Mouse (Mus musculus) frontal cortex, postnatal 25 days (tissue): ENCODE measurements at regions not wholly inside any gene's neighbourhood (a gene's known extent, or its start where the extent isn't known, plus 50 kb on each side); places are given as distances from the start of the nearest gene placed in this dataset.
A peak's percentile ranks its signal among the peaks of the same experiment; 100 is the strongest.

Source experiments
- DNase-seq, 2 experiments: peaks; one replicate each; pipeline ENCODE4 v3.0.0; 2022; ENCODE audit warnings: low spot score in 2 of 2

- no peak for DNase-seq
These were observed 417.6 kb downstream of the Cmpk2 start for GRCm38 (mm10) chr12:26886635-26887014.

DNA sequence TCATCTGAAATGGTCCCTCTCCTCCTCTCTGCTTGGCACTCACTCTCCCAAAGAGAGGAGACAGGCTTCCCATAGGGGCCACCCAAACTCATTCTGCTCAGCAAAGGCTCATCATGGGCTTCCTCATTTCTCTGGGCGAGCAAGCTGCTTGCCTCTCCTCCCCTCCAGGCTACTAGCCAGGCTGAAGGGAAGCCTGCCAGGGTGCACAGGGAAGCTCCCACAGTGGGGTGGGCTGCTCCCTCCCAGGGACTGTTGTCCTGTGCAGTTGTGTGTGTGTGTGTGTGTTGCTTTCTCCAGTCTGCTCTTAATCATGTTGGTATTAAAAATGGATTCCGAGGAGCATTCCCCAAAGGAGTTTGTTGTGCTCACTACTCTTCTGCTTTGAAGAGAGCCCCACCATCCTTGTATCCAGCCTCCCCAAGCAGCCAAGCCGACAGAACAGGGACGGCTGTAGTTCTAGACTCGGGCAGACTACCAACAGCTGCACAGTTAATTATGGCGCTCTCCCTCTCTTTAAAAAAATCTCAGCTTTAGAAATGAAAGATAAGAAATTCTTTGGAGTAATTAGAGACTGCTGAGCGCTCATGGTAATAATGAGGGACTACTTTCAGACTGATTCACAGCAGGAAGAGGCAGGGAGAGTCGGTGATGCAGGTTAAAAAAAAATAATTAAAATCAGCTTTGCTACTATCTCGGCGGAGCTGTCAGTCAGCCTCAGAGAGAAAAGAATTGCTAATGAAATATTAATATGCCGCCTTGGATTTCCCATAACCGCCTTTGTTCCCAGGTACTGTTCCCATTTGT lies 417.0 kb downstream of the Cmpk2 start:
- peak in 1 of 2 experiments; percentile 21 for DNase-seq

DNA sequence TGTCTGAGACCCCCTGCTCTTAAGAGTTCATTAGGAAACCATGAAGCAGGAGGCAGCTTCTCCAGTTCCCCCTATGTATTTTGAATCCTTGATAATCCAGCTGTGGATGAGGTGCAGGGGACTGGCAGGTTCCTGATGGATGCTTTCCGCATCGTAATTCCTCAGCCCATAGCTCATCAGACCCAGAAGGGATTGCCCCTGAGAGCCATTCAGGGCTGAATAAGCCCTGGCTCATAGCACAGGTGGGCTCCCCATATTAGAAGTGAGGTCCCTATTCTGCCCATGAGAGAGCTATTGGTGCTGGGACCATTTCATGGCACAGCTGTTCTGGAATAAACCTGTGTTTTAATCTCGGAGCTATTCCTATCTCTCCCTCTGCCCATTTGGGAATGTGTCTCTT lies 416.1 kb downstream of the Cmpk2 start:
- DNase-seq: no peak

DNA sequence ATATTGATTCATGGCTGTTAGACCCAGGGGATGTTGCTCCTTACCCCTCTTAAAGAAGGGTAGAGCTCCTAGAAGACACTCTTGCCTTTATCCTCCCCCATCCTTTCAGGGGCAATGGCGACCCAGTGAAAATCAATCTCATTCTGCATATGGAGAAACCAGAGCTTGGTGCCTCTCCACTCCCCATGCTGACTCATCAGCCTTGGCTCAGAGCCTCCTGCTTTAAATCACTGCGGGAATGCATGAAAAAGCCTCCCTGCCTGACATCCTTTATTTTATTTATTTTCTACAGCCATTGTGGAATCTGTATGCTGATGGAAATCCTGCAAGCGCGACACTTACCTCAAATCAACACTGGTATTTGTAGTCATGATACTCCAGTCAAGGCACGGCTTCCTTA lies 415.2 kb downstream of the Cmpk2 start:
- DNase-seq: peak; percentile 28

DNA sequence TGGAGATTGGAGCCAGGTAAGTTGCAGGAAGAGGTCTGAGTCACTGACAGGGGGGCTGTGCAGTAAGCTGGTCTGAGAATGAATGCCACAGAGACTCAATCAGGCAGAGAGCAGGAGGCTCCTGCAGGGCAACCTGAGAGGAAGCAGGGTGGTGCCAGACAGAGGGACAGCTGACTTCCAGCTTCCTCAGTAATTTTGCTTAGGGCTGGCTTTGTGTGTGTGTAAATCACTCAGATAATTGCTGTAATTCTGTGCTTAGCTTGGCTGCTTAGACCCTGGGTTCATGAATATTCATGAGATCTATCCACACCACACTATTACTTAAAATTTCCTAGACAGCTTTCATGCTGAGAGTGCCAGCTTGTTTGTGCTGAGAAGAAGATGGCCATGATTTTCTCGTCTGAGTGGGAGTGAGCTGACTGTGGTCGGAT lies 408.7 kb downstream of the Cmpk2 start:
- no peak for DNase-seq

GRCm38 (mm10) chr12:26877284-26877683 lies 408.3 kb downstream of the Cmpk2 start:
- DNase-seq: no peak

GRCm38 (mm10) chr12:26872466-26872865 lies 403.5 kb downstream of the Cmpk2 start:
- DNase-seq: no peak

GRCm38 (mm10) chr12:26867731-26868130 lies 398.7 kb downstream of the Cmpk2 start:
- no peak for DNase-seq

- DNase-seq: peak; percentile 36 to 40
These were observed 386.1 kb downstream of the Cmpk2 start for GRCm38 (mm10) chr12:26855091-26855516.

GRCm38 (mm10) chr12:26844917-26845316 lies 375.9 kb downstream of the Cmpk2 start:
- no peak for DNase-seq

- no peak for DNase-seq
These were observed 373.7 kb downstream of the Cmpk2 start for GRCm38 (mm10) chr12:26842696-26843095.

GRCm38 (mm10) chr12:26821257-26821968 lies 352.4 kb downstream of the Cmpk2 start:
- DNase-seq: no peak

GRCm38 (mm10) chr12:26817866-26818265 lies 348.9 kb downstream of the Cmpk2 start:
- no peak for DNase-seq

DNA sequence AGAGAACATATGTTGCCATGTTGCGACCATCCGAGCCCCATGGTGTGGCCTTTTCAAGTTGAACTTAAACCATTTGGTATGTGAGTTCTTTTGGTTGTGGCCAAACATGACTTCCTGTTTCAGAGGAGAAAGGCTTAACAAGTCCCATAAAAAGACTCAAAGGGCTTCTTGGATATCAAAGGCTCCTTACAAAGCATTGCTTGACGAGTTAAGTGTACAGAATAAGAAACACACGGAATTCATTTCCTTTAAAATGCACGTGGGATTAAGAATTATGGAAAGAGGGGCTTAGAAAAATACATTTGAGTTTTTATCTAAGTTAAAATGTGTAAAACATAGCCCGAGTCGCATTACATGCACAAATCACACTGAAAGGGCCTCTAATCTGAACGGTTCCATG lies 346.8 kb downstream of the Cmpk2 start:
- no peak for DNase-seq

- DNase-seq: no peak
These were observed 341.7 kb downstream of the Cmpk2 start for GRCm38 (mm10) chr12:26810565-26811177.

DNA sequence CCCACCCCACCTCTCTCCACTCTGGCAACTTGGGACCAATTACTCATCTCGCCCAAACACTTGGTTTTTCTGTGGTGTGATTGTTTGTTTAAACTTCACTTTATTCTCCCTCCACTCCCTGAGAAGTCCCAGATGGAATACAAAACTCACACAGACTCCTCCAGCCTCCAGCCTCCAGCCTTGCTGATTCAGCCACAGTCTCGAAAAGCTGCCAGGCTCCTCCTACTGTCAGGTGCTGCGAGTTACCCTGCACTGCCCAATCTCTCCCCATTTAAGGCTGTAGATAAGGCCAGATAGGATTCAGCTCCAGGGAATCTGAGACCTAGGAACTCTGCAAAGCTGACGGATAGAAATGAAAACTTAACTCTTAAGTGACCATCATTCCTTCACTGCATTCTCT lies 340.7 kb downstream of the Cmpk2 start:
- DNase-seq: no peak

GRCm38 (mm10) chr12:26802542-26802941 lies 333.5 kb downstream of the Cmpk2 start:
- no peak for DNase-seq

DNA sequence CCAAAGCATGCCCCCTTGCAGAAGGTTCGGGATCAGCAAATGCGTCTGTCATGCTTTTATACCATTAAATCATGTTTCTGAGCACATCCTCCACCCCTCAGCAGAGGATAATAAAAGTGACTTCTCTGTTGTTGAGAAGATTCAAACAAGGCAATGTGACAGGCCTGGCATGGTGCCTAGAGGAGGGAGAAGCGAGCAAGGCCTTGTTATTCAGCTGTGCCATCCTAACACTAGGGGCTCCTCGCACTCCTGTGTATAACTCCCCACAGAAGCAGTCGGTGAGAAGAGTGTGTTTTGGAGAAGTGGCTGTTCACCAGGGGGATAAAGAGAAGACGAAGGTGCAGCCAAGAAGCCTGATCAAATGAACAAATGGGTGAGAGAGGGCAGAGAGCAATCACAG lies 330.3 kb downstream of the Cmpk2 start:
- no peak for DNase-seq

DNA sequence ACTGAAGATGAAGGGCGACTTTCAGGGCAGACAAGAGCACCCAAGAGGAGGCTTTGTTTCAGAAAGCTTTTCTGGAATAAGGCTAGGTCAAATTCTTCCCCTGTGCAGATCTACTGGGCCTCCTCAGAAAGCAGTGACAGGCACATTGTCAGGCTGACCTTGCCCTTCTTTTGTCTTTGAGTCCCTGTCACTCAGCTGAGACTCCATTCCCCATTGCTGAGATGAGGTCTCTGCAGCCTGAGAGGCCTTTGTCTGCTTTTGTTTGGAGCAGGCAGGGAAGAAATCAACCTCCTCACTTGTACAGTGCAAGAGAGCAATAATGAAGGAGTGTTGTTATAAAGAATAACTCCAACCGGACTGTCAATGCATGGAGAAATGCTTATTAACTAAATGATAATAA lies 327.4 kb downstream of the Cmpk2 start:
- no peak for DNase-seq

DNA sequence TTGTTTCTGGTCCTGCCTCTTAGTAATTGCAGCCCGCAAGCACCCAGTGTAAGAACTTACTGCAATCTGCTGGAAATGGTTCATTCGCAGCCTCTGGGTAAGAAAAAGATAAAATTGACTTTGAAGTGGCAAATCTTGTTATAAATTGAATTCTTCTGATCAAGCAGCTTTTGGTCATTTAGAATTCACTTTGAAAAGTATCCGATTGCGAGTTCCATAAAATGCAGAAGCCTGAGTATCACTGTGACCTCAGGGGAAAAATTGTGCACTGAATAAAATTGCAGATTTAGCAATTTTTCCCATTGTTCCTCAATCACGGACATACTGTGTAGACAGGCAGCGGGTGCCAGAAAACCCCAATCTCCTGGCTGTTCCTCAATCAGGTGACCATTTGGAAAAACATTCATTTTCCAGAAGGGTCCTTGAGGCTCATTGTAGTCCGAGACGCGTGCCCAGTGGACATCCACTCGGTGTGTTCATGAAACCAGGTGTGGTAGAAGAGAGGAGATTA lies 320.4 kb downstream of the Cmpk2 start:
- DNase-seq: no peak

DNA sequence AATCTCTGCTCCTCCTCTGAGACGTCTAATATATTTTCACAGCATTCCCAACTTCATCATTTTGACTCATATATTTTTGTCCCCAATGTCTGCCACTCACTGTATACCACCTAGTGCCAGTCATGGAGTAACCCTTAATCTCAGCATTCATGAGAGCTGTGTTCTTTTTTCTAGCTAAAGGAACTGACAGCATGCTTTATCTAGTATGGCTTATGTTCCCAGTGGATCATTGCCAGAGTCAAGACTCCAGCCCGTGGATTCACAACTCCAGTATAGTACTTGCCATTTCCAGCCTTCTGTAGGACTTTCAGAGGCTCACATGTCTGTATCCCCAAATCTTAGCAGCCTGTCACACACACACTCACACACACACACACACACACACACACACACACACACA lies 316.5 kb downstream of the Cmpk2 start:
- DNase-seq: no peak

- DNase-seq: no peak
These were observed 315.4 kb downstream of the Cmpk2 start for GRCm38 (mm10) chr12:26784426-26784825.

DNA sequence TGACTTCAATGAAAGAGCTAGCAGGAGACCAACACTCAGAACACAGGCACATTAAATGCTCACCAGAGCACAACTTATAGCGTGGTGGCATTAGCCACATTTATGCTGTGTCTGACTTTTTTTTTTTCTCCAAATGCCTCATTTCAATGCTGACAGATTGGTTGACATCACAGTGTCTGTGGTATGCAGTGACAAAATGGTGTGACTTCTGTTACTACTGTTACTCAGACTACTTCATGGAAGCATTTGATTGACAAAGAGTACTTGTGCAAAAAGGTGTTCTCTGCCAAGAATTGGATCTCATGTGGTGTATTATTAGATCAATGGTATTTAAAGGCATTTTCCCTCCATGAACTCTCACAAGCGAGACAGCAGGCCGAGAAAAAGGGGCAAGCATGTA lies 314.8 kb downstream of the Cmpk2 start:
- DNase-seq: no peak
